Mouse (Mus musculus): ENCODE data around the gene Tssk3. TPM values are rescaled to one million over a fixed set of nuclear protein-coding genes. Genes with fewer than 3 reads are reported as not detected.
A peak's percentile ranks its signal among the peaks of the same experiment; 100 is the strongest.

Gene Tssk3
- polyA plus RNA-seq, 1 experiment from 2014 or later = not detected

DNA sequence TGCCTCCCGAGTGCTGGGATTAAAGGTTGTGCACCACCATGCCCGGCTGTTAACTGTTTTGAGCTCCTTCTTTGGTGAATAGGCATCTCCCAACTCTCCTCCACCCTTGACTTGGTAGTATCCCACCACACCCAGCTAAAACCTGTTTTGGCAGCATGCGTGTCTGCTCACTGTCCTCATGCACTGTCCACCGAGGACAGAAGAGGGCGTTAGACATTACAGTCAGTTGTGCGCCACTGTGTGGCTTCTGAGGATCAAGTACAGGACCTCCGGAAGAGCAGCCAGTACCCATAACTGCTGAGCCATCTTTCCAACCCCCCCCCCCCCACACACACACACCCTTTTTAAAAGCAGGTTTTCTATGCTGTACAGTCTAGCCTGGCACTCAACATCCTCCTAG is 3.9 kb upstream of the Tssk3 start:
- no peak overlapping the region for H3K4me2 ChIP-seq (ENCODE audit: low read length)
- no peaks in the 10 kb centered on the region for H3K36me3 ChIP-seq (ENCODE audit: control insufficient read depth, insufficient read depth, low read length)
- H3K27me3 ChIP-seq (replicated peaks; ENCODE audit: control insufficient read depth, insufficient read depth, low read length) = peaks cover 12% of the 10 kb centered on the region
- no peak overlapping the region for H3K4me3 ChIP-seq (ENCODE audit: low read depth, low read length)
- DNase-seq (ENCODE audit: low spot score) (no peak), ATAC-seq (no peak)
- no peak overlapping the region for H3K9ac ChIP-seq (ENCODE audit: low read length)
- peaks cover 20% of the 10 kb centered on the region for H3K4me1 ChIP-seq (ENCODE audit: control insufficient read depth, insufficient read depth, low read length)
- 65% methylated on average over 6 of the region's 7 CpGs for WGBS
- no peaks in the 10 kb centered on the region for H3K9me3 ChIP-seq (replicated peaks; ENCODE audit: control insufficient read depth, low read length)
- no peak overlapping the region for H3K27ac ChIP-seq (ENCODE audit: low read depth, low read length)

DNA sequence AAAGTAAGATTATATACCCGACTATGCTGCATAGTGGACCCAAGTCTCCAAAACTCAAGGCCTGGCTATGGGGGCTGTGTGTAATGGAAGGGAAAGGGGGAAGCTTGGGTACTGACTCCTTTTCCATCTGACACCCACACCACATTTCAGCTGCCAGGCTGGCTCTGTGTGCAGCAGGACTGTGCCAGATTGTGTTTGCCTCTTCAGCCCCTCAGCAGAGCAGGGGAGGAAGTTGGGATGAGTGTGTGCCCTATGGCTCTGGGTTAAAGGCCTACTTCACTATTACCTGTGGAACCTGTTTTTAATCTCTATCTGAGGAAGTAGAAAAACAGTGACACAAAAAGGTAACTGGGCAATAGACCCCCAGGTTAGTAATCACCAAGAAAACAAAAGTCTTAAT is 9.7 kb downstream of the Tssk3 start:
- DNase-seq (ENCODE audit: low spot score) (no peak), ATAC-seq (no peak)
- Histone ChIP-seq H3K4me2 (ENCODE audit: low read length) (no peak overlapping the region), H3K36me3 (ENCODE audit: control insufficient read depth, insufficient read depth, low read length) (peaks cover 89% of the 10 kb centered on the region), H3K9me3 (replicated peaks; ENCODE audit: control insufficient read depth, low read length) (no peaks in the 10 kb centered on the region), H3K27me3 (replicated peaks; ENCODE audit: control insufficient read depth, insufficient read depth, low read length) (no peaks in the 10 kb centered on the region), H3K9ac (ENCODE audit: low read length) (no peak overlapping the region), H3K27ac (ENCODE audit: low read depth, low read length) (no peak overlapping the region), H3K4me1 (ENCODE audit: control insufficient read depth, insufficient read depth, low read length) (no peaks in the 10 kb centered on the region), H3K4me3 (ENCODE audit: low read depth, low read length) (no peak overlapping the region)
- 94% methylated on average over 1 of the region's 1 CpGs for WGBS

DNA sequence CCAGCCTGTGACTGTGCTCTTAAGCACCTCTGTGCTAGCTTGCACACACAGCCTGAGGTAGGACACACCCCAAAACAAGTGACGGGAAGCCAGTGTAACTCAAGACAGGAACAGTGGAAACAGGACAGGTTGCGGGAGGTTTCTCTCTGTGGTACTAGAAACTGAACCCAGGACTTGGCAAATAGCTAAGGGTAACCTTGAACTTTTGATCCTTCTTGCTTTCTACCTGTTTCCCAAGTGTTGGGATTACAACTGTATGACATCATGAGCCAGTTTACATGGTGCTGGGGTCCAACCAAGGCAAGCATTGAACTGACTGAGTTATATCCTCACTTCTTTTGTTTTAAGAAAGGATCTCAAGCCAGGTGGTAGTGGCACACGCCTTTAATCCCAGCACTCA is 11.0 kb downstream of the Tssk3 start:
- H3K4me2 ChIP-seq (ENCODE audit: low read length) = no peak overlapping the region
- WGBS = 96% methylated on average over 3 of the region's 3 CpGs
- H3K27me3 ChIP-seq (replicated peaks; ENCODE audit: control insufficient read depth, insufficient read depth, low read length) = no peaks in the 10 kb centered on the region
- peaks cover 87% of the 10 kb centered on the region for H3K36me3 ChIP-seq (ENCODE audit: control insufficient read depth, insufficient read depth, low read length)
- ATAC-seq (no peak), DNase-seq (ENCODE audit: low spot score) (no peak)
- H3K4me3 ChIP-seq (ENCODE audit: low read depth, low read length) = no peak overlapping the region
- H3K4me1 ChIP-seq (ENCODE audit: control insufficient read depth, insufficient read depth, low read length) = no peaks in the 10 kb centered on the region
- no peaks in the 10 kb centered on the region for H3K9me3 ChIP-seq (replicated peaks; ENCODE audit: control insufficient read depth, low read length)
- no peak overlapping the region for H3K27ac ChIP-seq (ENCODE audit: low read depth, low read length)
- no peak overlapping the region for H3K9ac ChIP-seq (ENCODE audit: low read length)

DNA sequence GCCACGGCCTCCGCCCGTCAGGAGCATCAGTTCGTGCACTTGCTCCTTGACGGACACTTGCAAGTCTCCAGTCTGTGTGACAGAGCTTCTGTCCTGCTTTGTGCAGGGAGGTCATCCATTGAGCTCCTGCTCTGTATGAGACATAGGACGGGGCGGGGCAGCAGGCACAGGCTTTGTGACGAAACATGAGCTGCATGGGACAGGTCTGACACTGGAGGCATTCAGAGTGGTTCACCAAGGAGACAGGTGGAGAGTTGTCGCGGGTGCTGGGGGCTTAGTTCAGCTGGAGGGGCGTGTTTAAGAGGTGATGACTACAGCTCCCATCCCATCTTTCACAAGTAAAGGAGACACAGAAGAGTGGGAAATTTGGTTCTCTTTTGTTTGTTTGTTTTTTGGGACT is 14.8 kb downstream of the Tssk3 start:
- no peak overlapping the region for H3K4me3 ChIP-seq (ENCODE audit: low read depth, low read length)
- DNase-seq (ENCODE audit: low spot score) (no peak), ATAC-seq (no peak)
- no peak overlapping the region for H3K4me2 ChIP-seq (ENCODE audit: low read length)
- no peak overlapping the region for H3K9ac ChIP-seq (ENCODE audit: low read length)
- peaks cover 90% of the 10 kb centered on the region for H3K36me3 ChIP-seq (ENCODE audit: control insufficient read depth, insufficient read depth, low read length)
- H3K9me3 ChIP-seq (replicated peaks; ENCODE audit: control insufficient read depth, low read length) = no peaks in the 10 kb centered on the region
- no peaks in the 10 kb centered on the region for H3K27me3 ChIP-seq (replicated peaks; ENCODE audit: control insufficient read depth, insufficient read depth, low read length)
- H3K4me1 ChIP-seq (ENCODE audit: control insufficient read depth, insufficient read depth, low read length) = no peaks in the 10 kb centered on the region
- no peak overlapping the region for H3K27ac ChIP-seq (ENCODE audit: low read depth, low read length)
- WGBS = 91% methylated on average over 11 of the region's 11 CpGs

DNA sequence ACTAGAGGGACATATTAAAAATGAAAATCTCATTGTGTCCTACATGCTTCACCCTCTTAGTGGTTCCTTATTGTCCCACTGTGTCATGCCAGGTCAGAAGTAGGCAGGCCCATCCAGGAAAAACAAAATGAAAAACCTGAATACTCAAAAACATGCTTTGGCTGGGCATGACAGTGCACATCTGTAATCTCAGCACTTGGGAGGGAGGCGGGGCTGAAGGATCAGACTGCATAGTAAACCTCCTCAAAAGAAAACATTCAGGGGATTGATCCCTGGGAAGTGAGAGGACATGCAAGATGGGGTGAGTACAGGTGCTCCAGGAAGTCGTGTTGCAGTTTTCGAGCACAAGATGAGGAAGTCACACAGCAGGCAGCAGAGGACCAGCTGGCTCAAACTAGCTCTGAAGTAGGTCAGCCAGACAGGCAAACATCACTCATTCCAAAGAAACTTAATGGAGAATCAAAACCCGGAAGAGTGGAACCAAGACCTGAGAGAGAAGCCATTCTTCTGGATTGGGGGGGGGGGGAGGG is 26.5 kb downstream of the Tssk3 start:
- Histone ChIP-seq H3K27me3 (replicated peaks; ENCODE audit: control insufficient read depth, insufficient read depth, low read length) (no peaks in the 10 kb centered on the region), H3K4me1 (ENCODE audit: control insufficient read depth, insufficient read depth, low read length) (peaks cover 7% of the 10 kb centered on the region), H3K9ac (ENCODE audit: low read length) (no peak overlapping the region), H3K4me2 (ENCODE audit: low read length) (no peak overlapping the region), H3K27ac (ENCODE audit: low read depth, low read length) (no peak overlapping the region), H3K36me3 (ENCODE audit: control insufficient read depth, insufficient read depth, low read length) (peaks cover 52% of the 10 kb centered on the region), H3K4me3 (ENCODE audit: low read depth, low read length) (no peak overlapping the region), H3K9me3 (replicated peaks; ENCODE audit: control insufficient read depth, low read length) (no peaks in the 10 kb centered on the region)
- WGBS = 89% methylated on average over 4 of the region's 4 CpGs
- DNase-seq (ENCODE audit: low spot score) (no peak), ATAC-seq (no peak)

DNA sequence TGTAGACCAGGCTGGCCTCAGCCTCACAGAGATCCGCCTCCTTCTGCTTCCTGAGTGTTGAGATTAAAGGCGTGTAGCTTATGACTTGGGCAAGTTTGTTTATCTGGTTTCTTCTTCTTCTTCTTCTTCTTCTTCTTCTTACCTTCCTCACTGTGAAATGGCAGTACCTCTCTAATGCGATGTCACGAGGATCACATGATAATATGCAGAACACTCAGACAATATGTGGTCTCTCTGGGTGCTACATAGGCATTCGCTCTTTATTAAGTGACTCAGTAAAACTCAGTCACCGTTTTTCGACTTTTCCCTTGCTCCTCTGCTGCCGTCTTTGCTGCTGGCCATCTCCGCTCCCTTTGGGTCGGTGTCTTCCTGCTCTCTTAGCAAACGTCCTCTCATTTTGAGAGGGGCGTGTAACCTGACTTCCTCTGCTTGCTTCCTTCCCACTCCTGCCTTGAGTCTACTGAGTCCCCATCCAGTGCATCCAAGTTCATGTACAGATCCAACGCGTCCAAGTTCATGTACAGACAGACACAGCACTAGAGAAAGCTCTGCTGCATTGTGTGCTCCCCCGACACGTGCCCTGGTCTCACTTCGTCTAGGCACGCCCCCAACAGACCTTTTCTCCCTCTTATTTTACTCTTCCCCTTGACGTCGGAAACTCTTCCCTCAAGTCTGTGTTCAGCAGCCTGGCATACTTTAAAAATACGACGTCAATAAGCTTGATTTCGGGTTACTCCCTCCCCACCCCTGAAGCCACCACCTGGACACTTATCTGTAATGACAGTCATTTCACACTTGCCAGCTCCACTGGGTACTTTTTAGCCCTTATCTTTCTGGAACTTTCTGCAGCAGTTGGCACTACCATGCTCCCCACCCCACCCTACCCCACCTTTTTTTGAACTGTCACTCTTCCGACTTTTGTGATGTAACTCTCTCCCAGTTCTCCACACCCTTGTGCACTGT is 27.4 kb downstream of the Tssk3 start:
- Histone ChIP-seq H3K4me2 (ENCODE audit: low read length) (no peak overlapping the region), H3K9me3 (replicated peaks; ENCODE audit: control insufficient read depth, low read length) (no peaks in the 10 kb centered on the region), H3K27me3 (replicated peaks; ENCODE audit: control insufficient read depth, insufficient read depth, low read length) (no peaks in the 10 kb centered on the region), H3K36me3 (ENCODE audit: control insufficient read depth, insufficient read depth, low read length) (peaks cover 42% of the 10 kb centered on the region), H3K4me1 (ENCODE audit: control insufficient read depth, insufficient read depth, low read length) (peaks cover 7% of the 10 kb centered on the region), H3K27ac (ENCODE audit: low read depth, low read length) (no peak overlapping the region), H3K4me3 (ENCODE audit: low read depth, low read length) (no peak overlapping the region), H3K9ac (ENCODE audit: low read length) (no peak overlapping the region)
- DNase-seq (ENCODE audit: low spot score) (no peak), ATAC-seq (no peak)
- WGBS = 89% methylated on average over 24 of the region's 24 CpGs

DNA sequence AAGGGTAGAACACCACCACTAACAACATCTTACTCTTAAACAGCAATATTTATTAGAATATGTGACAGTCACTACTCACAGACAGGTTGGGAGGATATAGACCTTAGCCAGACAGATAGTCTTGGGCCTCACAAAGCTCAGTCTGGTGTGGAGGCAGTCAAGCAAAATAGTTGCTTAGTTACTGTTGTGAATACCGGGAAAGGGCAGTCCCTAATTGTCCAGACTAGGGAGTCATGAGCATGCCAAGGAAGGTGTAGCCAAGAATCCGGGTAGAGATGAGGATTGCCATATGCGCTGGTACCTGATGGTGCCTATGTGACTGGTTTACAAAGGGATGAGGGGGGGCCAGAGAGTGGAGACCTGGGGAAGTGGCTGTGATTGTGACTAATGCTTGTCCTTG is 28.7 kb downstream of the Tssk3 start:
- H3K4me3 ChIP-seq (ENCODE audit: low read depth, low read length) = peak overlapping the region; percentile 87
- H3K27me3 ChIP-seq (replicated peaks; ENCODE audit: control insufficient read depth, insufficient read depth, low read length) = no peaks in the 10 kb centered on the region
- peak overlapping the region; percentile 86 for H3K4me2 ChIP-seq (ENCODE audit: low read length)
- no peaks in the 10 kb centered on the region for H3K9me3 ChIP-seq (replicated peaks; ENCODE audit: control insufficient read depth, low read length)
- peak overlapping the region; percentile 81 for H3K9ac ChIP-seq (ENCODE audit: low read length)
- no peak for ATAC-seq
- 46% methylated on average over 3 of the region's 3 CpGs for WGBS
- peaks cover 30% of the 10 kb centered on the region for H3K36me3 ChIP-seq (ENCODE audit: control insufficient read depth, insufficient read depth, low read length)
- H3K4me1 ChIP-seq (ENCODE audit: control insufficient read depth, insufficient read depth, low read length) = peaks cover 7% of the 10 kb centered on the region
- no peak for DNase-seq (ENCODE audit: low spot score)
- no peak overlapping the region for H3K27ac ChIP-seq (ENCODE audit: low read depth, low read length)

DNA sequence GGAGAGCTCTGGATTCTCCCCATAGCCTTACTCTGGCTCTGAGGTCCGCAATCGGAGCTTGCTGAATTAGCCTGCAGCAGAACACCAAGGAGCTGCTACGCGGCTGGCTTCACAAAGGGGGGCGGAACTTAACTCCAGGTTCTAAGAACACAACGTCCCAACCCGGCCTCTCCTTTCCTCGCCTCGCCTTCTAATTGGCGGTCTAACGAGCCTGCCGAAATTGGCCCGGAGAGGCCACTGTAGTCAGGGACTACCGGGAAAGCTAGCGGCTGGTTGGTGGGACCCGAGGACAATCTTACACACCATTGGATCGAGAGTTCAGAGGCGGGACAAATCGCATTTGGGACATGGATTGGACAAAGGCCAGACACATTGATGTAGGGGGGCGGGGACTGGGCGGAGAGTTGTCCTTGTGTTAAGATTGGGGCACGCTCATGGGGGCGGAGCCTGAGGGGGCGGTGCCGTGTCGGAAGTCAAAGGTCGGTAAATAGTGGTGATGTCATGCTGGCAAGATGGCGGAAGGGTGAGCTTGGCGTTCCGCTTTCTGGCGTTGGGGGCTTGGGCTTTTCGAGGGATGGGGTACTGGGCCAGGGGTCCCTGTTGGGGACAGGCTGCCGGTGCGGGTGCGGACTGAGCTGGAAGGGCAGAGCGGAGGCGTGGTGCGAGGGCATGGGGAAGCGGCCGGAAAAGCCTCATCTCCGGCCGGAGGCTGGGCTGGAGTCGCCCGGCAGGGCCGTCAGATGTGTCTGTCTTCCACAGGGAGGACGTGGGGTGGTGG is 29.4 kb downstream of the Tssk3 start, which contains the start of gene Bsdc1:
Gene Bsdc1 (plus strand): TSS at position 399 of the 778 bp plus-strand sequence.
- peaks cover 22% of the 10 kb centered on the region for H3K36me3 ChIP-seq (ENCODE audit: control insufficient read depth, insufficient read depth, low read length)
- under 1% methylated on average over 46 of the region's 46 CpGs for WGBS
- peak within 1 kb of the TSS; percentile 87 for H3K4me3 ChIP-seq (ENCODE audit: low read depth, low read length)
- H3K27ac ChIP-seq (ENCODE audit: low read depth, low read length) = peak within 1 kb of the TSS; percentile 81
- no peaks in the 10 kb centered on the region for H3K27me3 ChIP-seq (replicated peaks; ENCODE audit: control insufficient read depth, insufficient read depth, low read length)
- DNase-seq (ENCODE audit: low spot score) (peak; percentile 100), ATAC-seq (peak; percentile 99)
- H3K4me1 ChIP-seq (ENCODE audit: control insufficient read depth, insufficient read depth, low read length) = peaks cover 7% of the 10 kb centered on the region
- peak within 1 kb of the TSS; percentile 86 for H3K4me2 ChIP-seq (ENCODE audit: low read length)
- H3K9ac ChIP-seq (ENCODE audit: low read length) = peak within 1 kb of the TSS; percentile 81
- no peaks in the 10 kb centered on the region for H3K9me3 ChIP-seq (replicated peaks; ENCODE audit: control insufficient read depth, low read length)

Measured in forebrain, embryonic 14.5 days (tissue).